Mouse (Mus musculus) liver, adult (tissue): ENCODE results near the gene Irf2.

Source experiments
- GATA4 ChIP-seq: IDR thresholded peaks from 2 replicates; pipeline ENCODE4 v1.6.1; 2014; ENCODE audit warnings: mild to moderate bottlenecking, low read length; ENCODE audit not compliant: insufficient replicate concordance

The Irf2 gene

DNA sequence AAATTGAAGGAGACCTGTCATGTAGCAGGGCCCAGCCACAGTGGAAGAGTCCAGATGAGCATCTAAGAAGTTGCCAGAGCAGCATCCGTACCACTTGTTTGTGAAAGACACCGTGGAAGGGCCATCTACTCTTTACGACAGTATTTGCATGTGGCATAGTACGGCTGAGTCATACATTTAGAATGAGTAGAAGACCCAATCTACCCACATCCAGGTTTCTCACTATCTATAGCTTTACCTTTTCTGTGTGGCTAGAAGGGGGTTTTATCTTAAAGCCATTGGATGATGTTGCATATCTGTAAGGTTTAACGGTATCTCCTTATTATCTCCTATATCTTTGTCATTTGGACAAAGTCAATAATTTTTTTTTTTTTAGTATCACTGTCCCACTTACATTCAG, 59.7 kb downstream of the Irf2 start:
- TF ChIP-seq GATA4: no peak

DNA sequence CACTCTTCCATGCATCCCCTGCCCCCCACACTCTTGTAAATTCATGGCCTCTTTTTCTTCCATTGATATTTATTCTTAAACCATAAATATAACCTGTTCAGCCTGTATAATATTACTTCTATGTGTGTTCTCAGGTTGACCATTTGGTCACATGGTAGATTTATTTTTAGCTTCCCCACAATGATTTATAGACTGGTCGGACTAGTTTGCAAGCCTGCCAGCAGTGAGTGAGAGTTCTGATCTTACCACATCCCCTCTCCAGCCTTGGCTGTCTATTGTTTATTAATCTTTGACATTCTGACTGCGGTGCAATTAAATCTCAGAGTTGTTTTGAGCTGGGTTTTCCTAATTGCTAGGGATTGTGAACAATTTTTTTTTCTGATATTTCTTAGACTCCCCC, 60.2 kb downstream of the Irf2 start:
- TF ChIP-seq GATA4: no peak

DNA sequence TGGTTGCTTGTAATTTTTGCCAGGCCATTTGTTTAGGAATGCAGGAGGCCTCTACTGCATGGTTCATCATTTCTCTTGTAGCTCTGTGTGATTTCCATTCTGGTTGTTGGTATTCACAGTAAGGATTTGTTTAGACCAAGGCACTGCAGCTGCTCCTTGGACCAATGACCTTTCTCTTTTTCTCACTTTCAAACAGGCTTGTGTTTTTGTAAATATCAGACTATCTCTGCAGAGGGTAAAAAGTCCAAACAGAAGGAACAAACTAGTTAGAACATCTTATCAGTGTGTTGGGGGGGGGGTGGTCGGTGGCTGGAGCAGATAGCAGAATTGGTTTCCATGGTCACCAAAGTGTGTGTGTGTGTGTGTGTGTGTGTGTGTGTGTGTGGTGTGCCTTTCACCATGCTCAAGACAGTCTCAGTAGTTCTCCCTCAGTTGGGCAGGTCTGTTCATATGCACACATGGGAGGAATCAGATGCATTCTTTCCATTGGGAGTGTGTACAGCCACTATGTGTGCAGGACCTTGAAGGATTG, 61.7 kb downstream of the Irf2 start:
- TF ChIP-seq GATA4: peak; percentile 97

DNA sequence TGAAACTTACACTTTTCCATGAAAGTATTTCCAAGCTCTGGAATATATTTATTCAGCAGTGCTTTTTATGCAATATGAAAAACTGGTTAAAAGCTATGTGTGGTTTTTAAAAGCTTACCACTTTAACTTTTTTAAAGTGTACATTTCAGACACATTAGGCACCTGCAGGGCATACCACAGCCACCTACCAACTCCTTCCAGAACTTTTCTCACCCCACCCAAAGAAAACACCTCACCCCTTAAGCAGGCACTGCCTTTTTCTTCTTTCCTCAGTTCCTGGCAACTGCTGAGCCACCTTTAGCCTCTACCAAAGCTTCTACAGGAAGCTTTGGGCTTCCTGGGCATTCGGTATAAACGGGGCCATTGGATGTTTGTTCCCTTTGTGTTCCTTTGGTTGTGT, 62.5 kb downstream of the Irf2 start:
- TF ChIP-seq GATA4: no peak

DNA sequence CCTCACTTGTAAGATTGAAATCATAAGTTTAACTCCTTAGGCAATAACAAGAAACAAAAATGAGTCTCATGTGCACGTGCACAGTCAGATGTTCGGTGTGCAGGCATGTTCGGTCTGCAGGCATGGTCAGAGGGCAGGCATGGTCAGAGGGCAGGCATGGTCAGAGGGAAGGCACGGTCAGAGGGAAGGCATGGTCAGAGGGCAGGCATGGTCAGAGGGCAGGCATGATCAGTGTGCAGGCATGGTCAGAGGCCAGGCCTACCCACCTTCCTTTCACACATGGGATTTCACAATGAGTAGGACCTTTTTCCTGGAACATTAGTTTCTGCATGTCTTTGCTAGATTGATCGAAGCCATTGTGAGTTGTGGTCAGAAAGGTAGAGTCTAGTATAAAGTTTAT, 65.2 kb downstream of the Irf2 start:
- no peak for TF ChIP-seq GATA4

DNA sequence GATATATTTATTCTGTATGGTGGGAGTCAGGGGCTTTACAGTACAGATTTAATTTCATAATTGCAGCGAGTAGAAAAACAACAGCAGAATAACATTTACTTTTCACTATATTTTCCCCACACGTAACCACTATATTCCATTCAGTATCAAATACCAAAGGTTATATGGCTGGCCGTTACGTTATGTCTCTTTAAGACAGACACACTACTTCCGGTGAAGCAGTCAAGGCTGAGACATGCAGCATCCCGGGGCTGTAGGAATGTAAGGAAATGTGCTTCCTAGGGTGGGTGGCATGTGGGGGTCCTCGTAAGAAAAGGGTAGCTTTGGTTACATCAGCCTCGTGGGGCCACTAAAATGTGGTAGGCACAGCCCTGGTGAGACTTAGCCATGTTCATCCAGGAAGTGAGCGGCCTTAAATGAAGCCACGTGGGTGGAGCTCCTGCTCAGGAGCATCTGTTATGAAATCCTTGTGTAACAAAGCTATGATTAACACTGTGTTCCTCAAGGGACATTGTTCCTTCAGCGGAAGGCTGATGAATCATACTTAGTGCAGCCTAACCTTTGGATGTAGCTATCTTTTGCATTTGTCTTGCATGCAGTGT, 71.6 kb downstream of the Irf2 start:
- TF ChIP-seq GATA4: no peak

DNA sequence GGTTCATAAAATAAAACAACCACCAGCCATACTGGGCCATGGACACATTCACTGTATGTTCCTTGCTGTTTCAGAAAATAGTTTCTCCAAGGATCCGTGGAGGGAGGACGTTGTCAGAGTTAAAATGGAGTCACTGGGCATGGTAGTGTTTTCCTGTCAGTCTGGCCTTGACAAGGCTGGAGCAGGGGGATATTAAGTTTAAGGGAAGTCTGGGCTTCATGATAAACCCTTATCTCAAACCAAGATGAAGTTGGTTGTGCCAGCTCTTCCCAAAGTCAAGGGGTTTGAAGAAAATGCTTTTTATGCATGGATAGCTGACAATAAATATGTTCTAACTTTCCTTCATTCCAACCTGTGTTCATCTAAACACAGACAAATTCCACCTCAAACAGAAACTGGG, 72.4 kb downstream of the Irf2 start:
- TF ChIP-seq GATA4: no peak

DNA sequence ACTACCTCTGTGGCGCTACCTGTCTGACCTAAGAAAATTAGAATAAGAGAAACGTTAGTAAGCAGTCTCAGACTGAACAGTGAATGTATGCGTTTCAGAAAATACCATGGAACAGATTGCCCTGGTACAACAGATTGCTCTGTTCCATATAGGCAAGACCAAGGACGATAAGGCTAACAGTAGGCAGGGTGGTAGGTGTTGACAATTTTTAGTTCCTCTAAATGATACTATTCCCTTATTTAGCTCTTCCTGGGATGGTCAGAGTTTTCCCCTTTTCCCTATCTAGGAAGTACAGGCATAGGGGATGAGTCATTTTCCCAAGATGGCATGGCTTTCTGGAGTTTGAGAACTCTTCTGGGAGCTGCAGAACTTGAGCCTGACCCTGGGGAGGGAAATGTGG, 73.4 kb downstream of the Irf2 start:
- no peak; the same call in 1 of the 2 replicates for TF ChIP-seq GATA4

DNA sequence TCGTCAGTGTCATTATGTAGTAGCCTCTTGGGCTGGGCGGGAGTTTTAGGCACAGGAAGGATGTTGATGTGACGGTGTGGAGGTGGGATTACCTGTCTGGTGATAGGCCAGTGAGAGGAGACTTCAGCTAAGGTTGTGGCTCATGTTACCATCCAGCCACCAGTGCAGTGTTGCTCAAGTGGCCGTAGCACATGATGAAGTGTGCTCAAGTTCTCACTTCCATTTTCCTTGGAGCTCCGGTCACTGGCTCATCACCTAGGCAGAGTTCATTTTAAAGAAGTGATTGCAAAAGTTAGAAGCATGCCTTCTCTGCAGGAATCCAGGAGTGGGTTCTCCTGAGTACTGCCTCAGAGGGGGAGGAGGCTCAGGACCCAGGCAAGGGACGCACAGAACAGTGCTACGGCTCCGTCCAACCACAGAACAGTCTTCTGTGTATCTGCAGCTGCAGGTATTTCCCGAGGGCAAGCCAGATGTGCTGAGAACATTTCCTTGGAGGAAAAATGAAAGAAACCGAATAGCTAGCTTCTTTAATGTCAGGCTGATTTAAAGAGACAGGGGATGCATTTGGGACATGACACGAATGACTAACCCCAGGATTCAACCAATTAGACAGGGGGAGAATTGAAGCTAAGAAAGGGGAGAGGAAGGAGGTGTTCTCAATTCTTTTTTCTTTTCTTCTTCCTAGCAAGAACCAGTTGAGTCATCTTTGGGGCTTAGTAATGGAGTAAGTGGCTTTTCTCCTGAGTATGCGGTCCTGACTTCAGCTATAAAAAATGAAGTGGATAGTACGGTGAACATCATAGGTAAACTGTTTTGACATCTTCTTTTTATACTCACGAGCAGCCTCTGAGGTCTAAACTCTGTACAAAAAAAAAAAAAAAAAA, 78.8 kb downstream of the Irf2 start:
- TF ChIP-seq GATA4: no peak

DNA sequence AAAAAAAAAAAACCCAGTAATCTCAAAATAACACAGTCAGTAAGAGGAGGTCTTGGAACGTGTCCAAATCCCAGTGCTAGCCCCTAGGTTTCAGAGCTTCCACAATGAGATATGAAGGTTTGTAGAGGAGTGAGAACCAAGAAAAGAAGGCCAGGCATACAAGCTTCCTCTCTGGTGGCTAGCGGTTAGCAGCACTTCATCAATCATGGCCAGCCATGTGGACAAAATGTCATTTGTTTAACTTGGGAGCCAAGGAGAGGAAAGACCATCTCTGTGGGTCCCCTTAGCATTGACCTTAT, 79.4 kb downstream of the Irf2 start:
- no peak for TF ChIP-seq GATA4

DNA sequence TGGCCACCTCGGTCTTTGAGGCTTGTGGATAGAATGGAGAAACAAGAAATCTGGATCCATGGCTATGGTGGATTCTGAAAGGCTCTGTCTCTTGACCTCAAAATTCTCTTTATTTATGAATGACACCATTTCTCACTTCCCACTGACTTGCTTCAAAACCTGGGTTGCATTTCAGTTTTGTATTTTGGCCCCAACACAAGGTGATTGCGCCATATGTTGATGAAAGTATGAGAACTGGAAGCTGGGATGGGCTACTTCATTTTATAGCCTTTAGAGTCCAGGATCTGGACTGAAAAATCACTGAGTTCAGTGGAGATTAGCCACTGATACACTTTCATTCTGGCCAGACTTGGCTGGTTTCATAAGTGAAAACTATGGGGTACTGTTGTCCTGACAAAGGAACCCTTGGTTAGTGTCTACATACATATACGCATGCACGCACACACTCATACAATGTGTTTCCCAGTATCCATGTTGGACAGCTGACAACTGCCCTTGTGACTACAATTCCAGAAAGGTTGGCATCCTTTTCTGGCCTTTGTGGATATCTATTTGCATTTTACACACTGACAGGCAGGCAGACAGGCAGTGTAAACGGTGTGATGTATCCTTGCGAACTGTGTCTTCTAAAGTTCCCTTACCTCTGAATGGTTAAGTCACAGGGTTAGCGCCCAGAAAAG, 89.3 kb downstream of the Irf2 start:
- TF ChIP-seq GATA4: no peak

DNA sequence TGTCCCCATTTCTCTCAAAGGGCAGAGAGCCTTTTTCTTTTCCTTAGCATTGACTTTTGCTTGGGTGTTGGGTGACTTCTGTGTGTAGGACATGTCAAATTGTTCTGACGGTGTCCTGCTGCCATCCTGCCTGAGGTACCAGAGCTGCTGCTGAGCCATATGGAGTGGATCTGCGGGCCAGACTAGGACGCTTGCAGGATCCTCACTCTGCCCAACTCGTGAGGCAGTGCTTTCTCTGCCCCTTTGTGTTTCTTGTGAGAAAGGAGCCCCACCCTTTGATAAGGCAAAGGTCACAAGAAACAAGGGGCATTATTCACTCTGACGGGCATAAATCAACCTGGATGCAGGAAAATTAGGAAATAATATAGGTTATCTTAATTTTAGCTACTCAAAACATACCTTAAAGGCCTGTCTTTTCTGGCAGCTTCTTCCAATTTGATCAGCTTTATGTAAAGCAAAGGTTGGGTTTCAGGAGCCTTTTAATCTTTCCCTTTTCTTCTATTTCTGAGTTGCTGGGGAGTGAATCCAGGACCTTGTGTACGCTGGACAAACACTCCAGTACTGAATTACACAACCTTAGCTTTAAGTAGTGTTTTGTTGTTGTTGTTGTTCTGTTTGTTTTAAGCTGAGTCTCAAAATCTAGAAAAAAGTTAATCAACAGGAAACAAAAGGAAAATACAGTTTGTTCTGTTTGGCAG, 90.0 kb downstream of the Irf2 start:
- no peak for TF ChIP-seq GATA4

DNA sequence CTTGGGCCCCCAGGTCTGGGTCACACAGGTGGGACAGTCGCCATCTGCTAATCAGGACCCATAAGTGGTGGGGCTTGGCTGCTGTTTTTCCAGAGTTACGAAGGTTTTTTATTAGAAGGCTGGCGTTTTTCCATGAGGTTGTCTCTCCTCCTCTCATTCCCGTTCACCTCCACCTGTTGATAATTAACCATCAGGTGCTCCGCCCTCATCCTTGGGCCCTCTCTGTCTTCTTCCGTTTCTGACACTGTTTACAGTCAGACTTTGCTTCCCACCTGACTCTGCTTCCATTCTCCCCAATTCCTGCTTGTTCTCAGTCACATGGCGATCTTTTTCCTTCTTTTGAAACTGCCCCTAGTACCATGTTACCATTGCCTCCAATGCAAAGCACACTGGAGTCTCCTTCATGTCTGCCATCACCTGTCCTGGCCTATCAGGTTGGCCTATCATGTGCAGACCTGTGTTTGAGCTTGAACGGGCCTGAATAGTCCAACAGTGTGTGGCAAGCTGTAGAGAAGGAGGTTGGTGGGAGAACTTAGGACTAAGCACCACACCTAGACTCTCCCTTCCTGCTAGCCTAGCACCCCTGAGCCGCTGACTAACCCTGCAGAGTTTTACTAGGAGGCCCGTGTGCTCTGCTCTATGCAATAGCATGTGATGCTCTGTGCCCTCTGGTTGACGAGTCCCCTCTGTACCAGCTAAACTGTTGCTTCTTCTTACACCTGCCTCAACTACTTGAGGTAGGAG, 90.8 kb downstream of the Irf2 start:
- TF ChIP-seq GATA4: no peak

DNA sequence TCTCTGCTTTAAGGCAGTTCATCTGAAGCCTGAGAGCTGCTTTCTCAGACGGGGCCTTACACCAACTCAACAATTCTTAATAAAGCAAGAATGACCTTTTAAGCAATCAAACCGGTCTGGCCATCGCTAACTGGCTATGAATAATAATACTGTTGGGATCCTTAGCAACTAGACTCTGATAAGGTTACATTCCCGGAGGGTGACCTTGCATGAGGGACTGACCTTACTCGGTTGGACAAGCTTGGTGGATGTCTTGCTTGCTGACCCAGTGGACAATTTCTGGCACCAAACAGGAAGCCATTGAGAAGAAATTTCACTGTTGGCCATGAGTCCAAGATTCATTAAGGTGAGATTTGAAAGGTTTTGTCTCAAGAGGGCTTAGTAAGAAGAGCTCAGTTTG, 92.4 kb downstream of the Irf2 start:
- TF ChIP-seq GATA4: no peak

DNA sequence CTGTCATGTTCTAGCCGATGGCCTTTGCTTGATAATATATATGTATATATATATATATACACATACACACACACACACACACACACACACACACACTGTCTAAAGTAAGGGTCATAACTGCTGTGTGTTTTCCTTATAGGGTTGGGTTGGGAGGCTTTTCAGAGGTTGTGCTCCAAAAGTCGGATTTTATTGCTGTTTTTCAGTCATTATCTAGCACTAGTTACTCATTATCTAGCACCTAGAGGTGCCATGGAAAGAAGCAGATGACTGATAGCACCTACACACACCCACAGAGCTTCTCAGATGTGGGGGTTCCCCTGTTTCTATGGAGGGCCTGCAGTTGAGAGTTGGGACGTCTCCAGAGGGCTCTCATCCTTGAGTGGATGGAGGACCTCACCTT, 92.9 kb downstream of the Irf2 start:
- TF ChIP-seq GATA4: no peak

DNA sequence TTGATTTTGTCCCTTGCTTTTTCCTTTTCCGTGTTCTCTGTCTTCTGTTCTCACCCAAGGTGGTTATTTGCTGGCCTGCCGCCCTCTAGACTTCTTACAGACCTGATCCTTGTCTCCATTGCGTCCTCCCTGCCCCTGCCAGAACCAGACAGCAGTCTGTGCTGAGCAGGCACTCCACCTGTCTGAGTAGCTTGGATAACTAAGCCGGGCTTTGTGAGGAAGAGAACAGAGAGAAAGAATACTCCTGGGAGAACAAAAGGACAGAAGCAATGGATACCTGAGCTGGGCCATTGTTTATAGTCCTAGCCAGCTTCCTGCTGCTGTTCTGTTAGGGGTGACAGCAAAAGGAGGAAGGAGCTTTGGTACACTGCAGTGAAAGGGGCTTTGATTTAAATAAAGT, 94.2 kb downstream of the Irf2 start:
- no peak for TF ChIP-seq GATA4
